Mouse (Mus musculus) stomach, embryonic 16.5 days (tissue): ENCODE data around the gene Ncoa6. TPM values are rescaled to one million over a fixed set of nuclear protein-coding genes. Genes with fewer than 3 reads are reported as not detected.

Experiments
- ATAC-seq: fragments of 200-750 bp; cut with Nextera tagmentation; 2 replicates; pipeline ENCODE4 v1.8.0; 2017; ENCODE audit warnings: moderate number of reproducible peaks, moderate TSS enrichment; ENCODE audit not compliant: insufficient read depth, low FRiP score
- H3K27ac ChIP-seq: fragments of 300-500 bp; sonication (generic); 2 replicates; pipeline ENCODE4 v1.5.1; 2014; ENCODE audit warnings: low read length
- H3K27me3 ChIP-seq: fragments of 300-500 bp; sonication (generic); 2 replicates; pipeline ENCODE4 v1.6.1; 2014; ENCODE audit warnings: low read length, control low read depth, mixed read lengths; ENCODE audit not compliant: control insufficient read depth, insufficient read depth
- H3K36me3 ChIP-seq: fragments of 300-500 bp; sonication (generic); 2 replicates; pipeline ENCODE4 v1.6.1; 2014; ENCODE audit warnings: low read length; ENCODE audit not compliant: control insufficient read depth, insufficient read depth
- H3K4me1 ChIP-seq: fragments of 300-500 bp; sonication (generic); 2 replicates; pipeline ENCODE4 v1.6.1; 2014; ENCODE audit warnings: low read length, control low read depth, mixed read lengths; ENCODE audit not compliant: control insufficient read depth, insufficient read depth
- H3K4me2 ChIP-seq: fragments of 300-500 bp; sonication (generic); 2 replicates; pipeline ENCODE4 v1.6.1; 2014; ENCODE audit warnings: low read depth, low read length, mixed read lengths
- H3K4me3 ChIP-seq: fragments of 300-500 bp; sonication (generic); replicated peaks from 2 replicates; pipeline ENCODE4 v1.5.1; 2014; ENCODE audit warnings: mild to moderate bottlenecking, low read length
- H3K9ac ChIP-seq: fragments of 300-500 bp; sonication (generic); 2 replicates; pipeline ENCODE4 v1.6.1; 2014; ENCODE audit warnings: low read length
- H3K9me3 ChIP-seq: fragments of 300-500 bp; sonication (generic); replicated peaks from 2 replicates; pipeline ENCODE4 v1.6.1; 2016; ENCODE audit warnings: low read length, control low read depth; ENCODE audit not compliant: control insufficient read depth
- WGBS: fragments of 180-500 bp; shearing (Covaris S2); extraction: QIAGEN DNeasy Blood & Tissue Kit; methylation state at CpG from one replicate; pipeline ENCODE4 v1.1.7; 2014; 5-methylcytosine and 5-hydroxymethylcytosine counted together
- polyA plus RNA-seq: library from polyadenylated mRNA; unstranded; fragments of >200 nt; fragmentation: Nextera tagmentation; extraction: Ambion mirVana; gene quantifications from 2 replicates; pipeline ENCODE4 v1.2.1, GENCODE M21; 2015

Gene Ncoa6
- polyA plus RNA-seq, 1 experiment from 2014 or later = 13.9 TPM

DNA sequence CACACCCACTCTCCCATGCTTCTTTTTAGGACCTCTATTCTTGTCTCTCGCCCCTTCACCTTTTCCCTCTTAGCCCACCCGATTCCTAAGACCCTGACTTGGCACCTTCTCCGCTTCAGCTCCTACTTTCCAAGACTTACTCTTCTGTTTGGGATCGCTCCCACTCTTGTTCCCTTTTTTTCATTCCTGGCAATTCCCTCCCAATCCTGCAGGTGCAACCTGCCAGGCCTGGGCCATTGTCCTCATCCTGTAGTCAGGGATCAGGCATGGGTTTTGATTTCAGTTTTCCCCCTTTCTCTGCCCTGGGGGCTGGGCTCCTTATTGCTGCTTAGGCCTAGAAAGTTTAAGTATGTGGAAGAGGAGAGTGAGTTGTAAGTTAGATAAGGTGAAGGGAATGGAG is 86.6 kb downstream of the Ncoa6 start:
- ATAC-seq = no peak
- no peak overlapping the region for H3K4me3 ChIP-seq
- H3K4me1 ChIP-seq = peaks cover 14% of the 10 kb centered on the region; the same call in 1 of the 2 replicates
- peaks cover 4% of the 10 kb centered on the region; the same call in 1 of the 2 replicates for H3K36me3 ChIP-seq
- no peak overlapping the region for H3K9ac ChIP-seq
- no peaks in the 10 kb centered on the region for H3K9me3 ChIP-seq
- 68% methylated on average over 4 of the region's 4 CpGs for WGBS
- no peak overlapping the region for H3K4me2 ChIP-seq
- H3K27ac ChIP-seq = no peak overlapping the region
- no peaks in the 10 kb centered on the region for H3K27me3 ChIP-seq

- 22% methylated on average over 27 of the region's 27 CpGs for WGBS
- Histone ChIP-seq H3K27ac (no peak overlapping the region), H3K27me3 (no peaks in the 10 kb centered on the region), H3K9ac (no peak overlapping the region), H3K4me3 (no peak overlapping the region), H3K4me2 (no peak overlapping the region), H3K4me1 (peaks cover 14% of the 10 kb centered on the region; the same call in 1 of the 2 replicates), H3K9me3 (no peaks in the 10 kb centered on the region), H3K36me3 (peaks cover 4% of the 10 kb centered on the region; the same call in 1 of the 2 replicates)
- ATAC-seq = no peak
These were observed 87.2 kb downstream of the Ncoa6 start for GRCm38 (mm10) chr2:155386534-155386899.

DNA sequence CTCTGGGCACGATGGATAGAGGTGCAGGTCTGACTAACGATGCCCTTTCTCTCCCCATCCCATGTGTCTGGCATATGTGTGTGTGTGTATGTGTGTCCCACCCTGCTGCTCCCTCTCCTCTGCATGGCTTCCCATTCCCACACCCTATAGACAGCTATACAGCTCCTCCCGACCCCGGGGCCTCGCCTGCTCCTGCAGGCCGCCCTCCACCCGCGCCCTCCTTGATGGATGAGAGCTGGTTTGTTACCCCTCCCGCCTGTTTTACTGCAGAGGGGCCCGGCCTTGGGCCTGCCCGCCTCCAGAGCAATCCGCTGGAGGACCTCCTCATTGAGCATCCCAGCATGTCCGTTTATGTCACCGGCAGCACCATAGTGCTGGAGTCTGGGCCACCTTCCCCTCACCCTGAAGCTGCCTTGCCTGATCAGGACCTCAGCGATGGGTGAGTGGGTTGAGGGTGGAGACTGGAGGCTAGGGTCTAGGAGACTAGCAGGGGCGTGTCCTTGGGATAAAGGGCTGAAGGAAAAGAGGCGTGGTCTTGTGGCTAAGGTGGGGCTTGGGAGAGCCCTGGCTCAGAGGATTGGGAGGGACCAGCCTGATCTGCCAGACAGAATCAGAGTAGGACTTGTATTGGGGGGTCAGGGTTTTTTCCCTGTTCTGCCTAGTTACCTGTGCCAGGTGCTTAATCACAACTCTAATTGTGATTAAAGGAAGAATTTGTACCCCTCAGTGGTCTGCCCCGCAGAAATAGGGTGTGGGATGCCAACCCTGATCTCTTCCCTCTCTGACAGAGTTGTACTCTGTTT is 87.8 kb downstream of the Ncoa6 start:
- no peaks in the 10 kb centered on the region for H3K27me3 ChIP-seq
- H3K4me1 ChIP-seq = peaks cover 16% of the 10 kb centered on the region; the same call in 1 of the 2 replicates
- no peak overlapping the region for H3K4me2 ChIP-seq
- no peaks in the 10 kb centered on the region for H3K9me3 ChIP-seq
- 53% methylated on average over 18 of the region's 18 CpGs for WGBS
- no peak overlapping the region for H3K4me3 ChIP-seq
- no peak for ATAC-seq
- no peak overlapping the region for H3K27ac ChIP-seq
- peaks cover 4% of the 10 kb centered on the region; the same call in 1 of the 2 replicates for H3K36me3 ChIP-seq
- no peak overlapping the region for H3K9ac ChIP-seq

GRCm38 (mm10) chr2:155385090-155385489 is 88.6 kb downstream of the Ncoa6 start:
- Histone ChIP-seq H3K4me1 (peaks cover 16% of the 10 kb centered on the region; the same call in 1 of the 2 replicates), H3K9me3 (no peaks in the 10 kb centered on the region), H3K27me3 (no peaks in the 10 kb centered on the region), H3K36me3 (peaks cover 4% of the 10 kb centered on the region; the same call in 1 of the 2 replicates), H3K4me2 (no peak overlapping the region), H3K4me3 (no peak overlapping the region), H3K27ac (no peak overlapping the region), H3K9ac (no peak overlapping the region)
- 31% methylated on average over 7 of the region's 7 CpGs for WGBS
- peak; percentile 8; the same call in 1 of the 2 replicates for ATAC-seq

DNA sequence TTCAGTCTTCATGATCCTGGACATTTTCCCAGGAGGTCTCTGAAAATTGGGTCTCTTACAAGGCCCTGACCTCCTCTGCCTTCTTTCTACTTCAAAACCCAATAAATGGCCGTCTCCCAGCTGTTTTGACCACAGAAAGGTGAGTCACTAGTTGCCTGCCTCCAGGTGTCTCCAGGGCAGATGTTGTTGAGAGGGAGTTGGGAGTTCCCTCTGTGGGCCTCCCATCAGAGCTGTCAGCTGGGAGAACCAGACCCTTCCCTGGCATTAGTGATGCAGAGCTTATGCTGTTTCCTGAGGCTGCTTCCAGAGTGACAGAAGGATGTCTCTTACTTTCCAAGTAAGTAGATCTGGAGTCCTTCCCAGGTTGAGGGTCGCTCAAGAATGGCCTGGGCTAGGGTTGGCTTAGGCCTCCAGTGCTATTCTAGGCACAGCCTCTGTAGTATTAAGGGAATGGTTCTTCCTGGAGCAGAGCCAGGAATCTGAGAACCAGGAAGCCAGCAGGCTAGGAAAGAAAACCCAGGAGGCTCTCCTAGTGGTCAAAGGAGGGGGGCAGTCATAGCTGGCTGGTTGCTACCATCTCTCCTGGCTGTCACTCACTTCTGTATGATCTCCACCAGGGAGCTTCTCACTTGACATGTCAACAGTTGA is 90.8 kb downstream of the Ncoa6 start:
- Histone ChIP-seq H3K9ac (no peak overlapping the region), H3K27ac (peak overlapping the region; percentile 96; the same call in 1 of the 2 replicates), H3K36me3 (no peaks in the 10 kb centered on the region), H3K27me3 (no peaks in the 10 kb centered on the region), H3K4me3 (peak overlapping the region; percentile 81; the same call in 1 of the 2 replicates), H3K9me3 (no peaks in the 10 kb centered on the region), H3K4me2 (peak overlapping the region; percentile 63), H3K4me1 (peaks cover 16% of the 10 kb centered on the region; the same call in 1 of the 2 replicates)
- 74% methylated on average over 2 of the region's 2 CpGs for whole genome bisulfite sequencing
- ATAC-seq = no peak

DNA sequence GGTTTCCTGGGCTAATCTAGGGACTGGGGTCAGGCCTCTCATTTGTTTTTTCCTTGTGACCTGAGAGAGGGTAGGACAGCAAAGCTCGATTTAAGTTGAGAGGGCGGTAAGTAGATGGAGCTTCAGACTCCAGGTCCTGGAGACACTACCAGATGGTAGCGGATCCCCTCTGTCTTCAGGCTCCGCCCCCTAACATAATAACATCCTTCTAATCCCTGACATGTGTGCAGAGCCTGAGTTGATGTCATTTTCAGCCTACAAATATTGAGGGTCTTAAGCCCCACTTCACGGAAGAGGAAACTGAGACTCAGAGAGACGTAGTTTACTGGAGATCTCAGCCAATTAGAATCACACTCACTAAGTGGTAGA is 91.4 kb downstream of the Ncoa6 start:
- peak overlapping the region; percentile 63 for H3K4me2 ChIP-seq
- ATAC-seq = 0 out of 2 replicates have a peak, but pooled peaks have one; percentile 1
- no peaks in the 10 kb centered on the region for H3K27me3 ChIP-seq
- H3K4me1 ChIP-seq = peaks cover 16% of the 10 kb centered on the region; the same call in 1 of the 2 replicates
- H3K9me3 ChIP-seq = no peaks in the 10 kb centered on the region
- no peaks in the 10 kb centered on the region for H3K36me3 ChIP-seq
- H3K27ac ChIP-seq = peak overlapping the region; percentile 96
- 21% methylated on average over 6 of the region's 6 CpGs for WGBS
- H3K9ac ChIP-seq = peak overlapping the region; percentile 84
- peak overlapping the region; percentile 81 for H3K4me3 ChIP-seq

GRCm38 (mm10) chr2:155381643-155382331 is 91.9 kb downstream of the Ncoa6 start:
- under 1% methylated on average over 68 of the region's 68 CpGs for WGBS
- Histone ChIP-seq H3K9ac (peak overlapping the region; percentile 84), H3K4me2 (peak overlapping the region; percentile 63), H3K4me1 (peaks cover 16% of the 10 kb centered on the region; the same call in 1 of the 2 replicates), H3K27me3 (no peaks in the 10 kb centered on the region), H3K27ac (peak overlapping the region; percentile 96), H3K9me3 (no peaks in the 10 kb centered on the region), H3K36me3 (no peaks in the 10 kb centered on the region), H3K4me3 (peak overlapping the region; percentile 81)
- ATAC-seq = peak; percentile 89

GRCm38 (mm10) chr2:155381060-155381437 is 92.6 kb downstream of the Ncoa6 start:
- Histone ChIP-seq H3K27me3 (no peaks in the 10 kb centered on the region), H3K4me1 (peaks cover 16% of the 10 kb centered on the region; the same call in 1 of the 2 replicates), H3K36me3 (no peaks in the 10 kb centered on the region), H3K27ac (peak overlapping the region; percentile 96; the same call in 1 of the 2 replicates), H3K9ac (peak overlapping the region; percentile 84), H3K4me2 (peak overlapping the region; percentile 63), H3K4me3 (peak overlapping the region; percentile 81), H3K9me3 (no peaks in the 10 kb centered on the region)
- 2% methylated on average over 11 of the region's 11 CpGs for WGBS
- ATAC-seq = 0 out of 2 replicates have a peak, but pooled peaks have one; percentile 11
